Mouse (Mus musculus) MEL (cell line): ENCODE data around the gene Mocs1.

Experiments
- CHD1 ChIP-seq: IDR thresholded peaks from 2 replicates; pipeline ENCODE4 v1.6.1; 2012; ENCODE audit warnings: low read depth, mild to moderate bottlenecking, inconsistent platforms, low read length, improper control_type of control experiment
- CTCF ChIP-seq, 3 experiments: IDR thresholded peaks in 2 of 3; conservative IDR thresholded peaks in 1 of 3; 2 replicates each; pipeline ENCODE4 v1.5.1; 2011 to 2012; ENCODE audit warnings: low read length in 3 of 3, low read depth in 2 of 3, mild to moderate bottlenecking in 2 of 3, improper control_type of control experiment in 1 of 3, inconsistent platforms in 1 of 3, mixed read lengths in 1 of 3, moderate library complexity in 1 of 3; ENCODE audit not compliant: control insufficient read depth in 1 of 3, insufficient read depth in 1 of 3, poor library complexity in 1 of 3, severe bottlenecking in 1 of 3
- ELF1 ChIP-seq: IDR thresholded peaks from 2 replicates; pipeline ENCODE4 v1.6.1; 2014; ENCODE audit warnings: low read depth, mild to moderate bottlenecking, inconsistent platforms, low read length, improper control_type of control experiment, moderate library complexity
- EP300 ChIP-seq, 2 experiments: IDR thresholded peaks; 2 replicates each; pipeline ENCODE4 v1.6.1; 2011; ENCODE audit warnings: improper control_type of control experiment in 2 of 2, low read length in 2 of 2, low read depth in 1 of 2, mild to moderate bottlenecking in 1 of 2
- MXI1 ChIP-seq: IDR thresholded peaks from 2 replicates; pipeline ENCODE4 v1.6.1; 2011; ENCODE audit warnings: mild to moderate bottlenecking, low read depth, low read length, improper control_type of control experiment
- NRF1 ChIP-seq: IDR thresholded peaks from 2 replicates; pipeline ENCODE4 v1.6.1; 2014; ENCODE audit warnings: low read depth, mild to moderate bottlenecking, inconsistent platforms, low read length, improper control_type of control experiment, moderate library complexity; ENCODE audit not compliant: poor library complexity, insufficient read depth, severe bottlenecking
- POLR2A ChIP-seq, 2 experiments: IDR thresholded peaks; 2 replicates each; pipeline ENCODE4 v1.6.1; 2011 to 2012; ENCODE audit warnings: low read length in 2 of 2, mild to moderate bottlenecking in 2 of 2, control low read depth in 1 of 2, improper control_type of control experiment in 1 of 2, low read depth in 1 of 2, moderate library complexity in 1 of 2; ENCODE audit not compliant: control insufficient read depth in 1 of 2, insufficient read depth in 1 of 2, poor library complexity in 1 of 2
- POLR2AphosphoS2 ChIP-seq: IDR thresholded peaks from 2 replicates; pipeline ENCODE4 v1.6.1; 2011; ENCODE audit warnings: low read length, improper control_type of control experiment
- RAD21 ChIP-seq: IDR thresholded peaks from 2 replicates; pipeline ENCODE4 v1.6.1; 2011; ENCODE audit warnings: mild to moderate bottlenecking, low read depth, low read length, improper control_type of control experiment
- TCF12 ChIP-seq: IDR thresholded peaks from 2 replicates; pipeline ENCODE4 v1.6.1; 2014; ENCODE audit warnings: low read depth, mild to moderate bottlenecking, inconsistent platforms, low read length, improper control_type of control experiment, moderate library complexity
- USF2 ChIP-seq, 2 experiments: IDR thresholded peaks; 2 replicates each; pipeline ENCODE4 v1.6.1; 2011 to 2012; ENCODE audit warnings: improper control_type of control experiment in 2 of 2, low read length in 2 of 2, borderline replicate concordance in 1 of 2, inconsistent platforms in 1 of 2, low read depth in 1 of 2, mild to moderate bottlenecking in 1 of 2; ENCODE audit not compliant: insufficient read depth in 1 of 2
- ZKSCAN1 ChIP-seq: IDR thresholded peaks from 2 replicates; pipeline ENCODE4 v1.6.1; 2012; ENCODE audit warnings: low read depth, mild to moderate bottlenecking, inconsistent platforms, low read length, improper control_type of control experiment, moderate library complexity

DNA sequence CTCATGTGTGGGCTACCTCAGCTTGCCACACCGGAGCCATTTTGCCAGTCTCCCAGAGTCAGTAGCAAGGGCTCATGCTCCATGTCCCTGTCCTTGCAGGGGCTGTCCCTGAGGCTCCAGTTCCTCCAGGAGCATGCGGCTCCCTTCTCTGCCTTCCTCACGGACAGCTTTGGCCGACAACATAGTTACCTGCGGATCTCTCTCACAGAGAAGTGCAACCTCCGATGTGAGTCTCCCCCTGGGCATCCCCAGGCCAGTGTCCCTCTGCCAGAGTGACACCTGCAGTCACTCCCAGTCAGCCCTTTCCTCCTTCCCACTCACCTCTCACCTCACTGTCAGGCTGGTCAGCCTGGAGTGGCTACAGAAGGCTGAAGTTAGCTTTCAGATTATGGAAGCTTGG, 4.9 kb downstream of the Mocs1 start:
- no peak for TF ChIP-seq CTCF (IDR thresholded peaks at IDR 0.05 in 2 of 3, conservative IDR thresholded peaks at IDR 0.05 in 1 of 3; ENCODE audit: control insufficient read depth in 1 of 3, insufficient read depth in 1 of 3, low read depth in 2 of 3, low read length in 3 of 3, poor library complexity in 1 of 3, severe bottlenecking in 1 of 3)
- no peak for TF ChIP-seq POLR2A (IDR thresholded peaks at IDR 0.05; ENCODE audit: control insufficient read depth in 1 of 2, insufficient read depth in 1 of 2, low read depth in 1 of 2, low read length in 2 of 2, poor library complexity in 1 of 2)
- no peak for TF ChIP-seq CHD1
- no peak for TF ChIP-seq USF2 (IDR thresholded peaks at IDR 0.05; ENCODE audit: borderline replicate concordance in 1 of 2, insufficient read depth in 1 of 2, low read depth in 1 of 2, low read length in 2 of 2)
- no peak for TF ChIP-seq EP300 (IDR thresholded peaks at IDR 0.05; ENCODE audit: low read depth in 1 of 2, low read length in 2 of 2)
- TF ChIP-seq TCF12: no peak
- no peak for TF ChIP-seq POLR2AphosphoS2
- TF ChIP-seq MXI1: no peak
- no peak for TF ChIP-seq RAD21
- TF ChIP-seq NRF1: no peak
- TF ChIP-seq ZKSCAN1: no peak
- TF ChIP-seq ELF1: no peak
